Mouse (Mus musculus): Measurements from ENCODE around the gene Mbl1. TPM values are rescaled to one million over a fixed set of nuclear protein-coding genes. Genes with fewer than 3 reads are reported as not detected.

The Mbl1 gene
- polyA plus RNA-seq, 1 experiment from 2014 or later = not detected

Other genes with a start within 250 kb of the Mbl1 start
- gene Tspan14, start 184.7 kb upstream of the Mbl1 start, polyA plus RNA-seq (2016; fragmentation: Nextera tagmentation; extraction: Ambion mirVana) = 82.6 and 90.6 TPM in 2 replicates
- 50.5 and 54.0 TPM in 2 replicates for gene Fam213a, start 137.7 kb upstream of the Mbl1 start, polyA plus RNA-seq (2016; fragmentation: Nextera tagmentation; extraction: Ambion mirVana)
- gene Dydc2, start 82.2 kb upstream of the Mbl1 start, polyA plus RNA-seq (2016; fragmentation: Nextera tagmentation; extraction: Ambion mirVana) = not detected in 2 replicates
- gene Dydc1, start 78.5 kb upstream of the Mbl1 start, polyA plus RNA-seq (2016; fragmentation: Nextera tagmentation; extraction: Ambion mirVana) = not detected in 2 replicates
- gene Mat1a, start 46.4 kb upstream of the Mbl1 start, polyA plus RNA-seq (2016; fragmentation: Nextera tagmentation; extraction: Ambion mirVana) = not detected in 2 replicates
- not detected in 2 replicates for gene Sftpa1, start 19.7 kb upstream of the Mbl1 start, polyA plus RNA-seq (2016; fragmentation: Nextera tagmentation; extraction: Ambion mirVana)
- not detected in 2 replicates for gene Sftpd, start 33.7 kb downstream of the Mbl1 start, polyA plus RNA-seq (2016; fragmentation: Nextera tagmentation; extraction: Ambion mirVana)
- gene Gm2832, start 127.3 kb downstream of the Mbl1 start, polyA plus RNA-seq (2016; fragmentation: Nextera tagmentation; extraction: Ambion mirVana) = not detected in 2 replicates
- gene Gm5798, start 197.2 kb downstream of the Mbl1 start, polyA plus RNA-seq (2016; fragmentation: Nextera tagmentation; extraction: Ambion mirVana) = not detected in 2 replicates
- not detected in 2 replicates for gene Gm7945, start 234.9 kb downstream of the Mbl1 start, polyA plus RNA-seq (2016; fragmentation: Nextera tagmentation; extraction: Ambion mirVana)